Mouse (Mus musculus) hindbrain, embryonic 11.5 days (tissue): ENCODE data around the gene Brms1. TPM values are rescaled to one million over a fixed set of nuclear protein-coding genes. Genes with fewer than 3 reads are reported as not detected.

Source experiments
- ATAC-seq: fragments of 200-750 bp; cut with Nextera tagmentation; 2 replicates; pipeline ENCODE4 v1.8.0; 2017; ENCODE audit warnings: mild to moderate bottlenecking, moderate TSS enrichment, moderate library complexity; ENCODE audit not compliant: low FRiP score
- DNase-seq: peaks from one replicate; pipeline ENCODE4 v3.0.0-alpha.2; 2015; ENCODE audit warnings: low spot score
- H3K27ac ChIP-seq: fragments of 300-500 bp; sonication (generic); 2 replicates; pipeline ENCODE4 v1.5.1; 2014; ENCODE audit warnings: mild to moderate bottlenecking, low read depth, low read length
- H3K27me3 ChIP-seq: fragments of 300-500 bp; sonication (generic); 2 replicates; pipeline ENCODE4 v1.6.1; 2014; ENCODE audit warnings: mild to moderate bottlenecking, low read length, moderate library complexity, mixed read lengths; ENCODE audit not compliant: control insufficient read depth, insufficient read depth
- H3K36me3 ChIP-seq: fragments of 300-500 bp; sonication (generic); 2 replicates; pipeline ENCODE4 v1.6.1; 2014; ENCODE audit warnings: mild to moderate bottlenecking, low read length, moderate library complexity, mixed read lengths; ENCODE audit not compliant: control insufficient read depth, insufficient read depth
- H3K4me1 ChIP-seq: fragments of 300-500 bp; sonication (generic); replicated peaks from 2 replicates; pipeline ENCODE4 v1.6.1; 2014; ENCODE audit warnings: low read length, mixed read lengths; ENCODE audit not compliant: control insufficient read depth, insufficient read depth
- H3K4me2 ChIP-seq: fragments of 300-500 bp; sonication (generic); replicated peaks from 2 replicates; pipeline ENCODE4 v1.6.1; 2014; ENCODE audit warnings: mild to moderate bottlenecking, low read depth, low read length
- H3K4me3 ChIP-seq: fragments of 300-500 bp; sonication (generic); 2 replicates; pipeline ENCODE4 v1.5.1; 2014; ENCODE audit warnings: low read depth, low read length
- H3K9ac ChIP-seq: fragments of 300-500 bp; sonication (generic); 2 replicates; pipeline ENCODE4 v1.6.1; 2014; ENCODE audit warnings: low read depth, low read length
- H3K9me3 ChIP-seq: fragments of 300-500 bp; sonication (generic); 2 replicates; pipeline ENCODE4 v1.6.1; 2016; ENCODE audit warnings: low read length; ENCODE audit not compliant: control insufficient read depth
- WGBS: fragments of 180-500 bp; shearing (Covaris S2); extraction: QIAGEN DNeasy Blood & Tissue Kit; methylation state at CpG from one replicate; pipeline ENCODE4 v1.1.7; 2014; 5-methylcytosine and 5-hydroxymethylcytosine counted together
- polyA plus RNA-seq: library from polyadenylated mRNA; unstranded; fragments of >200 nt; fragmentation: Nextera tagmentation; extraction: Ambion mirVana; gene quantifications from 2 replicates; pipeline ENCODE4 v1.2.1, GENCODE M21; 2014

The Brms1 gene
- polyA plus RNA-seq, 1 experiment from 2014 or later, result 62.0 TPM

DNA sequence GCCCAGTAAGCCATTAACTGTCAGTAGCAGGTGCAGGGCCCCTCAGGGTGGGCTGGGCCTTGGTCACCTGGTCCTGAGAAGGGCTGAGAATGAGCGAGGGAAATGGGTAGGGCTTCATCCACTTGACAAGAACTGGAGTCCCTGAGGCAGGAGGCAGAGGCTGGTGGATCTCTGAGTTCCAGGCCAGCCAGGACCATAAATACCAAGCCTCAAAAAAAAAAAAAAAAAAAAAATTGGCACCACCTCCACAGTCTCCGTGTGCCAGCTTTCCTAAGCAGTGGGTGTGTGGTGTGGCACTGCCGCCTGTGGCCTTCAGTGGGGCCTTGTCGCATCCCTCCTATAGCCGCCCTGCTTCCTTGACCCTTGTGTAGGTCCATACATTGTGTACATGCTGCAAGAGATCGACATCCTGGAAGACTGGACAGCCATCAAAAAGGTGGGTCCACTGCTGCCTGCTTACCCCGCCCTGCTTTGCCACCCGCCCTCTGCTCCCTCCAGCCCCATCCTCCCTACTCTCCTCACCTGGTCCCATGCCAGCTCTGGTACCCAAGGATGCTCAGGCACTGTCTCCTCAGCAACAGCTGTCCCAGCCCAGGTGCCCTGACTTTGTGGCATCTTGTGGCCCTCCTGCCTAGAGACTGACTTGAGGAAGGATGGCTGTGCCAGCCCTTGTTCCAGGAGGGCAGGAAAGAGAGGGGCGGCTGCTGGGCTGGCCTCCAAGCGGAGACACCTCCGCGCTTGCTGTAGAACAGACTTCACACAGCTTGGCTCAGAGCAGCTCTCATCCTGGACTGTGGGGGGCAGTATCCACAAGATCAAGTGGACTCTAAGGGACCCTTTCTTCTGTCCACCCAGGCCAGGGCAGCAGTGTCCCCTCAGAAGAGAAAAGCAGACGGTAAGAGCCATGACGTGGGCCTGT lies 7.2 kb downstream of the Brms1 start:
- Histone ChIP-seq H3K4me3 (no peak overlapping the region), H3K9ac (no peak overlapping the region), H3K4me2 (no peak overlapping the region), H3K9me3 (no peaks in the 10 kb centered on the region), H3K36me3 (peaks cover 4% of the 10 kb centered on the region; the same call in 1 of the 2 replicates), H3K4me1 (no peaks in the 10 kb centered on the region), H3K27ac (no peak overlapping the region), H3K27me3 (peaks cover 27% of the 10 kb centered on the region)
- ATAC-seq (no peak), DNase-seq (no peak)
- WGBS, result 87% methylated on average over 14 of the region's 14 CpGs

- Histone ChIP-seq H3K4me2 (no peak overlapping the region), H3K27ac (no peak overlapping the region), H3K27me3 (peaks cover 31% of the 10 kb centered on the region), H3K9me3 (no peaks in the 10 kb centered on the region), H3K9ac (no peak overlapping the region), H3K4me3 (no peak overlapping the region), H3K36me3 (peaks cover 4% of the 10 kb centered on the region; the same call in 1 of the 2 replicates), H3K4me1 (no peaks in the 10 kb centered on the region)
- WGBS, result 73% methylated on average over 6 of the region's 6 CpGs
- ATAC-seq, result no peak
- no peak for DNase-seq
Observed at GRCm38 (mm10) chr19:5049325-5049724, 8.2 kb downstream of the Brms1 start.

- 19% methylated on average over 14 of the region's 14 CpGs for WGBS
- H3K4me2 ChIP-seq, result 0 out of 2 replicates have a peak within 1 kb of the TSS, but pooled peaks have one; percentile 8
Observed at GRCm38 (mm10) chr19:5050047-5050905, 9.1 kb downstream of the Brms1 start, which contains the start of gene Rin1. Rin1 (plus strand) TSS chr19:5050481.

DNA sequence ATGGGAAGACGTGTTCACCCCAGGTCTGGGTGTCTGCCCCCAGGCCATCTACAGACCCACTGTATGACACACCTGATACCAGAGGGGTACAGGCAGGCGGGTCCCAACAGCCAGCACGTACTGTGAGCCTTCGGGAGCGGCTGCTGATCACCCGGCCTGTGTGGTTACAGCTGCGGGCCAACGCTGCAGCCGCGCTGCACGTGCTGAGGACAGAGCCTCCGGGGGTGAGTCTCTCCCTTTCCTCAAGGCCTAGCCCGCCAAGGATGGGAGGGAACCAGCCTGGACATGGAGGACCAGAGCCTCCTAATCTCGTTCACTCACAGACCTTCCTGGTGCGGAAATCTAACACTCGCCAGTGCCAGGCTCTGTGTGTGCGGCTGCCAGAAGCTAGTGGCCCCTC lies 9.9 kb downstream of the Brms1 start:
- H3K27ac ChIP-seq, result no peak overlapping the region
- H3K9ac ChIP-seq, result no peak overlapping the region
- no peaks in the 10 kb centered on the region for H3K9me3 ChIP-seq
- peak; percentile 37 for DNase-seq
- H3K4me1 ChIP-seq, result no peaks in the 10 kb centered on the region
- peaks cover 31% of the 10 kb centered on the region for H3K27me3 ChIP-seq
- 0 out of 2 replicates have a peak overlapping the region, but pooled peaks have one; percentile 8 for H3K4me2 ChIP-seq
- ATAC-seq, result no peak
- no peak overlapping the region for H3K4me3 ChIP-seq
- H3K36me3 ChIP-seq, result peaks cover 4% of the 10 kb centered on the region; the same call in 1 of the 2 replicates
- WGBS, result 9% methylated on average over 17 of the region's 17 CpGs

More at GRCm38 (mm10) chr19:5050047-5050905, 9.1 kb downstream of the Brms1 start, which contains the start of gene Rin1:
- Histone ChIP-seq H3K4me1 (no peaks in the 10 kb centered on the region), H3K27me3 (peaks cover 31% of the 10 kb centered on the region), H3K9ac (no peak within 1 kb of the TSS), H3K4me3 (no peak within 1 kb of the TSS), H3K9me3 (no peaks in the 10 kb centered on the region), H3K27ac (no peak within 1 kb of the TSS), H3K36me3 (peaks cover 4% of the 10 kb centered on the region; the same call in 1 of the 2 replicates)
- ATAC-seq (peak; percentile 24; the same call in 1 of the 2 replicates), DNase-seq (peak; percentile 57)

- peaks cover 31% of the 10 kb centered on the region for H3K27me3 ChIP-seq
- no peaks in the 10 kb centered on the region for H3K4me1 ChIP-seq
- no peaks in the 10 kb centered on the region for H3K9me3 ChIP-seq
- WGBS, result 44% methylated on average over 3 of the region's 3 CpGs
- ATAC-seq, result no peak
- no peak overlapping the region for H3K4me3 ChIP-seq
- no peak overlapping the region for H3K4me2 ChIP-seq
- peaks cover 1% of the 10 kb centered on the region; the same call in 1 of the 2 replicates for H3K36me3 ChIP-seq
- no peak overlapping the region for H3K27ac ChIP-seq
- H3K9ac ChIP-seq, result no peak overlapping the region
- no peak for DNase-seq
Observed at GRCm38 (mm10) chr19:5051515-5051914, 10.4 kb downstream of the Brms1 start.

DNA sequence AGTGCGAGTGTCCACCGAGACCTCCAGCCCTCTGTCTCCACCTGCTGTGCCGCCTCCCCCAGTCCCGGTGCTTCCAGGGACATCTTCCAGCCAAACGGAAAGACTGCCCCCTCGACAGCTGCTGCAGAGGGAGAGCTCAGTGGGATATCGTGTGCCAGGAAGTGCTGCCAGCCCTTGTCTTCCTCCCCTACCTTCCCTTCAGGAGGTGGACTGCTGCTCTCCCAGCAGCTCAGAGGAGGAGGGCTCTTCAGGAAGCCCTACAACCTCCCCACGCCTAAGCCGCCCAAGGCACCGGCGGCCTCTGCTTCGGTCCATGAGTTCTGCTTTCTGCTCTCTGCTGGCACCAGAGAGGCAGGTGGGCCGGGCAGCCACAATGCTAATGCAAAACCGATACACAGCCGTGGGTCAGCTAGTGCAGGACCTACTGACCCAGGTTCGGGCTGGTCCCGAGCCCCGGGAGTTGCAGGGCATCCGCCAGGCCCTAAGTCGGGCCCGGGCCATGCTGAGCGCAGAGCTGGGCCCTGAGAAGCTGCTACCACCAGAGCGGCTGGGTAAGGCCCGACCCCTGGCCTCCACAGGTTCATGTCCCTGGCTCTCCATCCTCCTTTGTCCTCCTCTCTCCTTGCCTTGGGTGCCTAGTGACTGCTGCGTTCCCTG lies 11.1 kb downstream of the Brms1 start:
- Histone ChIP-seq H3K4me2 (no peak overlapping the region), H3K27me3 (peaks cover 31% of the 10 kb centered on the region), H3K9ac (0 out of 2 replicates have a peak overlapping the region, but pooled peaks have one; percentile 4), H3K4me3 (no peak overlapping the region), H3K27ac (no peak overlapping the region), H3K4me1 (no peaks in the 10 kb centered on the region), H3K9me3 (no peaks in the 10 kb centered on the region), H3K36me3 (no peaks in the 10 kb centered on the region)
- no peak for ATAC-seq
- 24% methylated on average over 25 of the region's 25 CpGs for WGBS
- no peak for DNase-seq

GRCm38 (mm10) chr19:5052853-5053252 lies 11.7 kb downstream of the Brms1 start:
- ATAC-seq (no peak), DNase-seq (no peak)
- Histone ChIP-seq H3K9ac (0 out of 2 replicates have a peak overlapping the region, but pooled peaks have one; percentile 15), H3K4me2 (no peak overlapping the region), H3K36me3 (no peaks in the 10 kb centered on the region), H3K9me3 (no peaks in the 10 kb centered on the region), H3K27ac (no peak overlapping the region), H3K27me3 (peaks cover 31% of the 10 kb centered on the region), H3K4me1 (no peaks in the 10 kb centered on the region), H3K4me3 (no peak overlapping the region)
- 59% methylated on average over 17 of the region's 17 CpGs for whole genome bisulfite sequencing

- Histone ChIP-seq H3K4me1 (peaks cover 3% of the 10 kb centered on the region), H3K4me2 (no peak overlapping the region), H3K4me3 (no peak overlapping the region), H3K9me3 (no peaks in the 10 kb centered on the region), H3K36me3 (no peaks in the 10 kb centered on the region), H3K27me3 (peaks cover 31% of the 10 kb centered on the region), H3K27ac (no peak overlapping the region), H3K9ac (no peak overlapping the region)
- 16% methylated on average over 9 of the region's 9 CpGs for WGBS
- DNase-seq (peak; percentile 82), ATAC-seq (no peak)
Observed at GRCm38 (mm10) chr19:5053909-5054308, 12.8 kb downstream of the Brms1 start.
